Mouse (Mus musculus) thymus, postnatal 0 days (tissue): ENCODE data around the gene Tcam1. TPM values are rescaled to one million over a fixed set of nuclear protein-coding genes. Genes with fewer than 3 reads are reported as not detected.

ENCODE experiments used
- DNase-seq: peaks from one replicate; pipeline ENCODE4 v3.0.0-alpha.2; 2015; ENCODE audit warnings: low spot score
- polyA plus RNA-seq: library from polyadenylated mRNA; unstranded; fragments of >200 nt; fragmentation: Nextera tagmentation; extraction: Ambion mirVana; gene quantifications from 2 replicates; pipeline ENCODE4 v1.2.1, GENCODE M21; 2015

The Tcam1 gene
- polyA plus RNA-seq, 1 experiment from 2014 or later, result 0.40 TPM

- peak; percentile 77 for DNase-seq
Observed at GRCm38 (mm10) chr11:106317801-106318200, 41.3 kb downstream of the Tcam1 start.

- peak; percentile 50 for DNase-seq
Observed at GRCm38 (mm10) chr11:106318406-106319366, 42.2 kb downstream of the Tcam1 start.

GRCm38 (mm10) chr11:106324858-106325257, 48.4 kb downstream of the Tcam1 start:
- DNase-seq, result no peak

- DNase-seq, result peak; percentile 87
Observed at GRCm38 (mm10) chr11:106325566-106326206, 49.2 kb downstream of the Tcam1 start.

- DNase-seq, result no peak
Observed at GRCm38 (mm10) chr11:106326475-106326874, 50.0 kb downstream of the Tcam1 start.

GRCm38 (mm10) chr11:106328521-106328920, 52.0 kb downstream of the Tcam1 start:
- no peak for DNase-seq

GRCm38 (mm10) chr11:106329128-106329527, 52.7 kb downstream of the Tcam1 start:
- DNase-seq, result no peak

GRCm38 (mm10) chr11:106329682-106330081, 53.2 kb downstream of the Tcam1 start:
- DNase-seq, result peak; percentile 90

- DNase-seq, result no peak
Observed at GRCm38 (mm10) chr11:106332458-106332857, 56.0 kb downstream of the Tcam1 start.

- DNase-seq, result no peak
Observed at GRCm38 (mm10) chr11:106334066-106334465, 57.6 kb downstream of the Tcam1 start.

- DNase-seq, result no peak
Observed at GRCm38 (mm10) chr11:106338029-106338428, 61.6 kb downstream of the Tcam1 start.

Other genes starting within 250 kb of the Tcam1 start
- 44.0 and 48.3 TPM in 2 replicates for gene Dcaf7, start 239.8 kb upstream of the Tcam1 start, polyA plus RNA-seq
- gene Taco1, start 210.6 kb upstream of the Tcam1 start, polyA plus RNA-seq, result 10.1 and 11.5 TPM in 2 replicates
- gene Map3k3, start 192.1 kb upstream of the Tcam1 start, polyA plus RNA-seq, result 13.6 and 16.9 TPM in 2 replicates
- gene Gm10840, start 115.8 kb upstream of the Tcam1 start, polyA plus RNA-seq, result 0.54 and 0.78 TPM in 2 replicates
- gene Limd2, start 115.8 kb upstream of the Tcam1 start, polyA plus RNA-seq, result 968 and 1,023 TPM in 2 replicates
- 18.9 and 21.6 TPM in 2 replicates for gene Strada, start 74.5 kb upstream of the Tcam1 start, polyA plus RNA-seq
- 57.0 and 63.1 TPM in 2 replicates for gene Ccdc47, start 60.3 kb upstream of the Tcam1 start, polyA plus RNA-seq
- 58.3 and 67.8 TPM in 2 replicates for gene Ddx42, start 59.7 kb upstream of the Tcam1 start, polyA plus RNA-seq
- 58.3 and 60.5 TPM in 2 replicates for gene Ftsj3, start 20.6 kb upstream of the Tcam1 start, polyA plus RNA-seq
- 260 and 266 TPM in 2 replicates for gene Psmc5, start 20.5 kb upstream of the Tcam1 start, polyA plus RNA-seq
- gene Smarcd2, start 3.7 kb upstream of the Tcam1 start, polyA plus RNA-seq, result 139 and 157 TPM in 2 replicates
- gene Gh, start 25.2 kb downstream of the Tcam1 start, polyA plus RNA-seq, result 0.38 and 0.75 TPM in 2 replicates
- gene Cd79b, start 38.1 kb downstream of the Tcam1 start, polyA plus RNA-seq, result 38.5 and 39.6 TPM in 2 replicates
- 0.04 TPM in 1 of 2 replicates, not detected in the other for gene Scn4a, start 76.6 kb downstream of the Tcam1 start, polyA plus RNA-seq
- 31.2 and 33.1 TPM in 2 replicates for gene Prr29, start 88.8 kb downstream of the Tcam1 start, polyA plus RNA-seq
- 123 and 124 TPM in 2 replicates for gene Icam2, start 111.4 kb downstream of the Tcam1 start, polyA plus RNA-seq
- gene Ern1, start 211.2 kb downstream of the Tcam1 start, polyA plus RNA-seq, result 2.4 and 3.6 TPM in 2 replicates